Comparison of ENCODE assay signal across 8 mouse cellular contexts in the genomic region with DNA sequence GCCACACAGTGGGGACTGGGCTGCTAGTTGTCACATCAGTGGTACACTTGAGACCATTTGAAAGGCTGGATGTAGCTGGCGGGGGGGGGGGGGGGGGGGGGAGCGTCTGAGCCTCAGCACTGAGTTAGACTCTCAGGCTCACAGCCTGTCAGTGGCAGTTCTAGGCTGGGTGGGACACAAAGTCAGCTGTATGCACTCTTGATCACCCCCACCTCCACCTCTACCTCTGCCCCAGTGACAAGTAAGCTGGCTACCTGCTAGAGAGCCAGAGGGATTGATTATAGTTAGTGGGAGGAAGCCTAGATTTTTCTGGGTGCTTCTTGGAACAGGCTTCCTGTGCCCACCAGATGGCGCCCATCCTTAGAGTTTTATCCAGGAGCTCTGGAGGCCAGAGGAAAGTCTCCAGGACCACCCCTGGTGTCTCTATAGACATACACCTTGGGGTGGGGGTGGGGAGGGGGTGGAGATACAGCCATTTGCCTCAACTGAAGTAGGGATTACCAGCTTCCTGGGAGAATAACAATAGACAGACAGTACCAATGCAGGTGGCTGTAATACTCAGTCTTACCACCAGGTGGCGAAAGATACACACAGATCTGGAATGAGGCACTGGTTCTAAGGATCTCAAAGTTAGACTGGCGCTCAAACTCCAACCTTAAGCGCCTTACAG.
DNase-seq lines count a peak whose midpoint lies in the region; ATAC-seq and TF ChIP-seq lines count a peak whose summit lies in the region.

No protein-coding gene starts in this region.

- ATAC-seq in forebrain, embryonic 15.5 days (replicated peaks): peak; percentile 49
- ATAC-seq in lung, embryonic 15.5 days (ENCODE audit: borderline replicate concordance, extremely low read depth, low FRiP score, low TSS enrichment): peak; percentile 69; the same call in 1 of the 2 replicates

- H3K36me3 ChIP-seq in forebrain, embryonic 15.5 days: no peaks in the 10 kb centered on the region
- peaks cover 18% of the 10 kb centered on the region; the same call in 1 of the 2 replicates for H3K36me3 ChIP-seq in hindbrain, embryonic 10.5 days
- peaks cover 5% of the 10 kb centered on the region; the same call in 1 of the 2 replicates for H3K36me3 ChIP-seq in lung, embryonic 15.5 days

- peaks cover 17% of the 10 kb centered on the region for H3K4me1 ChIP-seq in forebrain, embryonic 15.5 days
- peaks cover 51% of the 10 kb centered on the region for H3K4me1 ChIP-seq in hindbrain, embryonic 10.5 days (replicated peaks)
- peaks cover 4% of the 10 kb centered on the region for H3K4me1 ChIP-seq in lung, embryonic 15.5 days
- peaks cover 18% of the 10 kb centered on the region for H3K4me1 ChIP-seq in olfactory bulb, adult 2 months (ENCODE audit: control insufficient read depth, insufficient read depth, low read length)

- no peak overlapping the region for H3K4me2 ChIP-seq in forebrain, embryonic 15.5 days (replicated peaks)
- H3K4me2 ChIP-seq in lung, embryonic 15.5 days: no peak overlapping the region

- TF ChIP-seq CTCF in olfactory bulb, adult 2 months (IDR thresholded peaks at IDR 0.05; ENCODE audit: insufficient read depth, low read depth, low read length): peak; percentile 93

- H3K27me3 ChIP-seq in forebrain, embryonic 15.5 days: no peaks in the 10 kb centered on the region
- no peaks in the 10 kb centered on the region; the same call in 1 of the 2 replicates for H3K27me3 ChIP-seq in hindbrain, embryonic 10.5 days (ENCODE audit: insufficient read depth, poor library complexity, severe bottlenecking)
- H3K27me3 ChIP-seq in lung, embryonic 15.5 days: no peaks in the 10 kb centered on the region

- H3K9ac ChIP-seq in forebrain, embryonic 15.5 days (replicated peaks): no peak overlapping the region
- H3K9ac ChIP-seq in lung, embryonic 15.5 days: no peak overlapping the region

- TF ChIP-seq POLR2A in olfactory bulb, adult 2 months (IDR thresholded peaks at IDR 0.05; ENCODE audit: insufficient read depth, low read depth, low read length): no peak

- H3K4me3 ChIP-seq in forebrain, embryonic 15.5 days: no peak overlapping the region
- no peak overlapping the region for H3K4me3 ChIP-seq in hindbrain, embryonic 10.5 days
- no peak overlapping the region for H3K4me3 ChIP-seq in lung, embryonic 15.5 days
- H3K4me3 ChIP-seq in olfactory bulb, adult 2 months (ENCODE audit: insufficient read depth, low read depth, low read length): no peak overlapping the region

- no peaks in the 10 kb centered on the region for H3K9me3 ChIP-seq in forebrain, embryonic 15.5 days
- H3K9me3 ChIP-seq in hindbrain, embryonic 10.5 days: 0 out of 2 replicates have a peak, but pooled peaks cover 3% of the 10 kb centered on the region
- no peaks in the 10 kb centered on the region for H3K9me3 ChIP-seq in lung, embryonic 15.5 days

- WGBS in forebrain, embryonic 15.5 days: 7% methylated on average over 4 of the region's 6 CpGs
- WGBS in hindbrain, embryonic 10.5 days: 27% methylated on average over 6 of the region's 6 CpGs
- 7% methylated on average over 4 of the region's 6 CpGs for WGBS in lung, embryonic 15.5 days
- WGBS in olfactory bulb, adult 2 months: 11% methylated on average over 5 of the region's 6 CpGs

- peak; percentile 62 for DNase-seq in MEL-GATA-1-ER (ENCODE audit: extremely low read depth, low read depth)
- peak; percentile 75 for DNase-seq in c-Kit-positive CD71-positive TER-119-positive erythroid progenitor cells, embryonic 14.5 days (ENCODE audit: low spot score)
- peak; percentile 83 for DNase-seq in hindbrain, embryonic 10.5 days (ENCODE audit: low spot score)
- DNase-seq in layer of hippocampus, adult 8-10 months (ENCODE audit: low spot score in 2 of 2): peak; percentile 74 to 90
- DNase-seq in thymus, postnatal 14 days: peak; percentile 78

- no peak overlapping the region for H3K27ac ChIP-seq in forebrain, embryonic 15.5 days (replicated peaks)
- peak overlapping the region; percentile 84 for H3K27ac ChIP-seq in hindbrain, embryonic 10.5 days
- H3K27ac ChIP-seq in lung, embryonic 15.5 days: no peak overlapping the region
- no peak overlapping the region for H3K27ac ChIP-seq in olfactory bulb, adult 2 months (ENCODE audit: insufficient read depth, low read depth, low read length)
